Mouse (Mus musculus) heart, adult 18-20 months (tissue): ENCODE data around the gene Esyt2. TPM values are rescaled to one million over a fixed set of nuclear protein-coding genes. Genes with fewer than 3 reads are reported as not detected.
"Not testable (repeated sequence)": the region's sequence is repeated elsewhere in the genome, so short reads cannot be mapped to it uniquely, and the experiment has no call there.

Source experiments
- DNase-seq, 2 experiments: peaks; one replicate each; pipeline ENCODE4 v3.0.0; 2021 to 2022; ENCODE audit warnings: mixed read lengths in 1 of 2
- long read RNA-seq, 2 experiments: library from polyadenylated mRNA; stranded (forward); transcript quantifications; one replicate each; pipeline ENCODE4 v2.0.0; 2021
- total RNA-seq, 2 experiments: library from RNA; stranded (reverse); gene quantifications; 2 replicates each; pipeline ENCODE4 v1.2.3; 2021

The Esyt2 gene
- 10 to 100 TPM; 23.7 to 31.8 TPM for total RNA-seq
- long read RNA-seq, experiment 1, full-length matches to known transcripts, result 7 of 17 reads
- long read RNA-seq, experiment 1, partial matches to known transcripts, result 1 of 17 reads
- long read RNA-seq, experiment 1, other reads (novel, unspliced or antisense), result 9 of 17 reads
- long read RNA-seq, experiment 2, full-length matches to known transcripts, result 5 of 7 reads
- long read RNA-seq, experiment 2, partial matches to known transcripts, result 0 of 7 reads
- long read RNA-seq, experiment 2, other reads (novel, unspliced or antisense), result 2 of 7 reads

- DNase-seq, result peak; percentile 100
Measured at GRCm38 (mm10) chr12:116280653-116281364, at the start of gene Esyt2. TSS of gene Esyt2 (plus strand) at chr12:116281196.

- DNase-seq, result peak; percentile 89 to 93
Measured at GRCm38 (mm10) chr12:116231612-116232011, 49.4 kb upstream of the Esyt2 start.

- DNase-seq, result peak in 1 of 2 experiments; percentile 29
Measured at GRCm38 (mm10) chr12:116232061-116232460, 48.9 kb upstream of the Esyt2 start.

- no peak for DNase-seq
Measured at GRCm38 (mm10) chr12:116235356-116235755, 45.6 kb upstream of the Esyt2 start.

- DNase-seq, result peak in 1 of 2 experiments; percentile 18
Measured at GRCm38 (mm10) chr12:116236658-116237057, 44.3 kb upstream of the Esyt2 start.

GRCm38 (mm10) chr12:116238370-116238769 is 42.6 kb upstream of the Esyt2 start:
- no peak for DNase-seq

- DNase-seq, result no peak
Measured at GRCm38 (mm10) chr12:116238803-116239202, 42.2 kb upstream of the Esyt2 start.

GRCm38 (mm10) chr12:116244601-116245000 is 36.4 kb upstream of the Esyt2 start:
- DNase-seq, result no peak

- DNase-seq, result no peak
Measured at GRCm38 (mm10) chr12:116254652-116255051, 26.3 kb upstream of the Esyt2 start.

- DNase-seq, result no peak
Measured at GRCm38 (mm10) chr12:116255636-116256035, 25.4 kb upstream of the Esyt2 start.

- no peak for DNase-seq
Measured at GRCm38 (mm10) chr12:116258321-116258720, 22.7 kb upstream of the Esyt2 start.

- peak; percentile 91 to 93 for DNase-seq
Measured at GRCm38 (mm10) chr12:116262555-116263341, 18.2 kb upstream of the Esyt2 start, which contains the start of gene Wdr60. TSS of gene Wdr60 (minus strand) at chr12:116263022.

GRCm38 (mm10) chr12:116264756-116265155 is 16.2 kb upstream of the Esyt2 start:
- no peak for DNase-seq

GRCm38 (mm10) chr12:116265275-116265674 is 15.7 kb upstream of the Esyt2 start:
- no peak for DNase-seq

- DNase-seq, result peak in 1 of 2 experiments; percentile 26
Measured at GRCm38 (mm10) chr12:116269450-116269849, 11.5 kb upstream of the Esyt2 start.

- DNase-seq, result no peak
Measured at GRCm38 (mm10) chr12:116270538-116270937, 10.5 kb upstream of the Esyt2 start.

GRCm38 (mm10) chr12:116271071-116271470 is 9.9 kb upstream of the Esyt2 start:
- DNase-seq, result no peak

GRCm38 (mm10) chr12:116273733-116274132 is 7.3 kb upstream of the Esyt2 start:
- no peak for DNase-seq

GRCm38 (mm10) chr12:116275086-116275485 is 5.9 kb upstream of the Esyt2 start, which contains the start of gene Gm11027:
TSS of gene Gm11027 (plus strand) at chr12:116275386.
- not testable (repeated sequence) for DNase-seq

- DNase-seq, result no peak
Measured at GRCm38 (mm10) chr12:116275631-116276030, 5.4 kb upstream of the Esyt2 start.

GRCm38 (mm10) chr12:116276961-116277360 is 4.0 kb upstream of the Esyt2 start:
- DNase-seq, result no peak

GRCm38 (mm10) chr12:116278541-116278940 is 2.5 kb upstream of the Esyt2 start:
- peak; percentile 14 to 25 for DNase-seq

GRCm38 (mm10) chr12:116279181-116279580 is 1.8 kb upstream of the Esyt2 start:
- no peak for DNase-seq
